Mouse (Mus musculus) forebrain, embryonic 14.5 days (tissue): ENCODE results near the gene Uhrf1bp1l. TPM values are rescaled to one million over a fixed set of nuclear protein-coding genes. Genes with fewer than 3 reads are reported as not detected.

Experiments
- ATAC-seq: fragments of 200-750 bp; cut with Nextera tagmentation; 2 replicates; pipeline ENCODE4 v1.8.0; 2017; ENCODE audit warnings: mild to moderate bottlenecking, moderate library complexity
- DNase-seq: peaks from one replicate; pipeline ENCODE4 v3.0.0-alpha.2; 2015; ENCODE audit warnings: low spot score
- H3K27ac ChIP-seq: fragments of 300-500 bp; sonication (generic); 2 replicates; pipeline ENCODE4 v1.5.1; 2014; ENCODE audit warnings: low read depth, mild to moderate bottlenecking, control low read depth, low read length, moderate library complexity
- H3K27me3 ChIP-seq: fragments of 300-500 bp; sonication (generic); replicated peaks from 2 replicates; pipeline ENCODE4 v1.6.1; 2014; ENCODE audit warnings: low read length, control low read depth, mixed read lengths; ENCODE audit not compliant: control insufficient read depth, insufficient read depth
- H3K36me3 ChIP-seq: fragments of 300-500 bp; sonication (generic); 2 replicates; pipeline ENCODE4 v1.6.1; 2014; ENCODE audit warnings: low read length, control low read depth; ENCODE audit not compliant: control insufficient read depth, insufficient read depth
- H3K4me1 ChIP-seq: fragments of 300-500 bp; sonication (generic); 2 replicates; pipeline ENCODE4 v1.6.1; 2014; ENCODE audit warnings: antibody characterized with exemption, low read length, control low read depth; ENCODE audit not compliant: control insufficient read depth, insufficient read depth
- H3K4me2 ChIP-seq: fragments of 300-500 bp; sonication (generic); 2 replicates; pipeline ENCODE4 v1.6.1; 2014; ENCODE audit warnings: mild to moderate bottlenecking, control low read depth, low read length
- H3K4me3 ChIP-seq: fragments of 300-500 bp; sonication (generic); 2 replicates; pipeline ENCODE4 v1.5.1; 2014; ENCODE audit warnings: low read depth, low read length, control low read depth
- H3K9ac ChIP-seq: fragments of 300-500 bp; sonication (generic); 2 replicates; pipeline ENCODE4 v1.6.1; 2014; ENCODE audit warnings: mild to moderate bottlenecking, low read length, control low read depth, moderate library complexity
- H3K9me3 ChIP-seq: fragments of 300-500 bp; sonication (generic); replicated peaks from 2 replicates; pipeline ENCODE4 v1.6.1; 2016; ENCODE audit warnings: low read length, control low read depth, mixed read lengths; ENCODE audit not compliant: control insufficient read depth
- WGBS: fragments of 180-500 bp; shearing (Covaris S2); extraction: QIAGEN DNeasy Blood & Tissue Kit; methylation state at CpG from one replicate; pipeline ENCODE4 v1.1.7; 2014; 5-methylcytosine and 5-hydroxymethylcytosine counted together
- polyA plus RNA-seq: library from polyadenylated mRNA; unstranded; fragments of >200 nt; fragmentation: Nextera tagmentation; extraction: Ambion mirVana; gene quantifications from 2 replicates; pipeline ENCODE4 v1.2.1, GENCODE M21; 2014

Uhrf1bp1l gene
- polyA plus RNA-seq, 1 experiment from 2014 or later, result 26.8 TPM

GRCm38 (mm10) chr10:89751069-89751468 is 6.3 kb downstream of the Uhrf1bp1l start:
- DNase-seq (no peak), ATAC-seq (no peak)

DNA sequence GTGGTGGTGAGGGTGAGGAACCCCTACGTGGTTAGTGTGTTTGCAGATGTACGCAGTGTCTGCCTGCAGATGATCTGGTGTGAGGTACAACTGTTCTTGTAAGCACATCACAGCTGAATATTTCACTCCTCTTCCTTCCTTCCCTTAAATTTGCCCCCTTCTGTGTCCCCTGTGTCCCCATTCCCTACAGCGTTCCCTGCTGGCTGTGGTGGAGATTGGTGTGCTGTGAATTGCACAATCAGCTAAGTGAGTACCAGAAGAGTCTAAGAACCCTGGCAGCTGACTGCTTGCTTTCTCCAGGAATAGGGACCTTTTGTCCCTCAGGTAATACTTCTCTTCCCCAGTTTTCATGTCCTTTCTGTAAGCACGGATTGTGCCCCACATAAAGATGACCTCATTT is 10.4 kb downstream of the Uhrf1bp1l start:
- 92% methylated on average over 4 of the region's 4 CpGs for WGBS
- H3K36me3 ChIP-seq, result no peaks in the 10 kb centered on the region
- ATAC-seq, result no peak
- no peak overlapping the region for H3K4me2 ChIP-seq
- no peak overlapping the region for H3K9ac ChIP-seq
- no peaks in the 10 kb centered on the region for H3K4me1 ChIP-seq
- H3K27ac ChIP-seq, result no peak overlapping the region
- H3K9me3 ChIP-seq, result no peaks in the 10 kb centered on the region
- no peak for DNase-seq
- no peaks in the 10 kb centered on the region for H3K27me3 ChIP-seq
- H3K4me3 ChIP-seq, result no peak overlapping the region

More at GRCm38 (mm10) chr10:89751069-89751468, 6.3 kb downstream of the Uhrf1bp1l start:
- Histone ChIP-seq H3K4me1 (0 out of 2 replicates have a peak, but pooled peaks cover 3% of the 10 kb centered on the region), H3K36me3 (no peaks in the 10 kb centered on the region), H3K9me3 (no peaks in the 10 kb centered on the region), H3K4me3 (no peak overlapping the region), H3K4me2 (no peak overlapping the region), H3K27ac (no peak overlapping the region), H3K27me3 (no peaks in the 10 kb centered on the region), H3K9ac (no peak overlapping the region)
- WGBS, result 89% methylated on average over 5 of the region's 5 CpGs

GRCm38 (mm10) chr10:89760772-89761171 is 16.0 kb downstream of the Uhrf1bp1l start:
- no peak overlapping the region for H3K9ac ChIP-seq
- WGBS, result 76% methylated on average over 5 of the region's 5 CpGs
- H3K27me3 ChIP-seq, result no peaks in the 10 kb centered on the region
- H3K4me2 ChIP-seq, result no peak overlapping the region
- no peak overlapping the region for H3K27ac ChIP-seq
- no peaks in the 10 kb centered on the region for H3K4me1 ChIP-seq
- no peak overlapping the region for H3K4me3 ChIP-seq
- ATAC-seq (no peak), DNase-seq (no peak)
- no peaks in the 10 kb centered on the region for H3K9me3 ChIP-seq
- H3K36me3 ChIP-seq, result no peaks in the 10 kb centered on the region

GRCm38 (mm10) chr10:89764457-89765121 is 19.8 kb downstream of the Uhrf1bp1l start:
- no peaks in the 10 kb centered on the region for H3K9me3 ChIP-seq
- DNase-seq, result no peak
- no peak overlapping the region for H3K4me2 ChIP-seq
- no peak overlapping the region for H3K27ac ChIP-seq
- H3K27me3 ChIP-seq, result no peaks in the 10 kb centered on the region
- H3K36me3 ChIP-seq, result no peaks in the 10 kb centered on the region
- H3K4me1 ChIP-seq, result no peaks in the 10 kb centered on the region
- no peak overlapping the region for H3K9ac ChIP-seq
- H3K4me3 ChIP-seq, result no peak overlapping the region
- no peak for ATAC-seq
- WGBS, result 90% methylated on average over 9 of the region's 9 CpGs

- DNase-seq (no peak), ATAC-seq (no peak)
- Histone ChIP-seq H3K4me2 (no peak overlapping the region), H3K36me3 (no peaks in the 10 kb centered on the region), H3K4me3 (no peak overlapping the region), H3K9me3 (no peaks in the 10 kb centered on the region), H3K9ac (no peak overlapping the region), H3K27ac (no peak overlapping the region), H3K4me1 (no peaks in the 10 kb centered on the region), H3K27me3 (no peaks in the 10 kb centered on the region)
- WGBS, result 92% methylated on average over 11 of the region's 11 CpGs
Measured at GRCm38 (mm10) chr10:89765790-89766714, 21.3 kb downstream of the Uhrf1bp1l start.

GRCm38 (mm10) chr10:89768352-89769020 is 23.7 kb downstream of the Uhrf1bp1l start:
- H3K36me3 ChIP-seq, result no peaks in the 10 kb centered on the region
- H3K9me3 ChIP-seq, result no peaks in the 10 kb centered on the region
- ATAC-seq, result no peak
- no peak overlapping the region for H3K4me3 ChIP-seq
- no peak overlapping the region for H3K27ac ChIP-seq
- H3K9ac ChIP-seq, result no peak overlapping the region
- no peaks in the 10 kb centered on the region for H3K27me3 ChIP-seq
- 88% methylated on average over 7 of the region's 7 CpGs for WGBS
- H3K4me1 ChIP-seq, result no peaks in the 10 kb centered on the region
- no peak for DNase-seq
- no peak overlapping the region for H3K4me2 ChIP-seq

DNA sequence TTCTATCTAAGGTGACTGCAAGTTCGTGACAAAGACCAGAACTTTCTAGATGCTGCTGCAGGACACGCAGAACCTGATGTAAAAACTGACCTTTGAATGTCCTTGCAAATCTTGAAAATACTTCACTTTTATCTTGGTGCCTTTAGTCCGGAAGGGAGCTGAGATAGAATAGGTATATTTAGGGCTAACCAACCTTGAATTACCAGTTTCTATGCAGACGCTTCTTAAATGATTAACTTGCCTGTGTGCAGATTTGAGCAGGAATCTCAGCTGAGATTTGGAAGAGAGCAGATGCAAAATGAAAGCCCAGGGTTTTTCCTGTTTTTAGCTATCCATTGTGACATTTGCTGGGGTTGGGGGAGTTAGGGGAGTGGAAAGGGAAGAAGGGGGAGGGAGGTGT is 24.3 kb downstream of the Uhrf1bp1l start:
- H3K4me2 ChIP-seq, result no peak overlapping the region
- H3K27me3 ChIP-seq, result no peaks in the 10 kb centered on the region
- no peaks in the 10 kb centered on the region for H3K36me3 ChIP-seq
- DNase-seq, result no peak
- ATAC-seq, result no peak
- H3K9me3 ChIP-seq, result no peaks in the 10 kb centered on the region
- WGBS, result 94% methylated on average over 4 of the region's 4 CpGs
- no peak overlapping the region for H3K4me3 ChIP-seq
- H3K9ac ChIP-seq, result no peak overlapping the region
- H3K4me1 ChIP-seq, result no peaks in the 10 kb centered on the region
- no peak overlapping the region for H3K27ac ChIP-seq

GRCm38 (mm10) chr10:89771894-89772293 is 27.1 kb downstream of the Uhrf1bp1l start:
- DNase-seq (no peak), ATAC-seq (no peak)
- Histone ChIP-seq H3K27ac (no peak overlapping the region), H3K4me2 (no peak overlapping the region), H3K4me1 (no peaks in the 10 kb centered on the region), H3K9ac (no peak overlapping the region), H3K36me3 (0 out of 2 replicates have a peak, but pooled peaks cover 7% of the 10 kb centered on the region), H3K27me3 (no peaks in the 10 kb centered on the region), H3K9me3 (no peaks in the 10 kb centered on the region), H3K4me3 (no peak overlapping the region)
- WGBS, result 61% methylated on average over 2 of the region's 2 CpGs
